ENCODE assay signal across 8 mouse cellular contexts in the genomic region with DNA sequence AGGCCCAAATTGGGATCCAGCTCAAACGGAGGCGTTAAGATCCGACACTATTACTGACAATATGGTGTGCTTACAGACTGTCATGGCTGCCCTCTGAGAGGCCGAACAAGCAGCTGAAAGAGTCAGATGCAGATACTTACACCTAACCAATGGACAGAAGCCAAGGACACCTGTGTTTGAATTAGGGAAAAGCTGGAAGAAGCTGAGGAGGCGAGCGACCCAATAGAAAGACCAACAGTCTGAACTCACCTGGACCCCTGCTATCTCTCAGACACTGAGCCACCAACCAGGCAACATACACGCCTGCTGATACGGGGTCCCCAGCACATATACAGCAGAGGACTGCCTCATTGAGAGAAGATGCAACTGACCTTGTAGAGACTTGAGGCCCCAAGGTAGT. TPM values are rescaled to one million over a fixed set of nuclear protein-coding genes. Genes with fewer than 3 reads are reported as not detected.
DNase-seq lines count a peak whose midpoint lies in the region; ATAC-seq lines count a peak whose summit lies in the region.

TSS of gene 5730480H06Rik (plus strand) at position 301 of the 400 bp plus-strand sequence.

- no peaks in the 10 kb centered on the region for H3K27me3 ChIP-seq in forebrain, embryonic 16.5 days (replicated peaks; ENCODE audit: control insufficient read depth, insufficient read depth, low read length)
- H3K27me3 ChIP-seq in limb, embryonic 13.5 days = no peaks in the 10 kb centered on the region

- no peak within 1 kb of the TSS for H3K4me2 ChIP-seq in forebrain, embryonic 16.5 days (ENCODE audit: low read length)
- H3K4me2 ChIP-seq in limb, embryonic 13.5 days (replicated peaks) = no peak within 1 kb of the TSS

- 93% methylated on average over 8 of the region's 8 CpGs for WGBS in forebrain, embryonic 16.5 days
- 89% methylated on average over 8 of the region's 8 CpGs for WGBS in limb, embryonic 13.5 days

- intact Hi-C loops in heart, postnatal 25 days (cut with DNase I) = no loop called here

- no peak within 1 kb of the TSS for H3K4me3 ChIP-seq in forebrain, embryonic 16.5 days (replicated peaks; ENCODE audit: low read length)
- no peak within 1 kb of the TSS for H3K4me3 ChIP-seq in limb, embryonic 13.5 days

- no peaks in the 10 kb centered on the region for H3K9me3 ChIP-seq in forebrain, embryonic 16.5 days (ENCODE audit: control insufficient read depth, low read length)
- no peaks in the 10 kb centered on the region for H3K9me3 ChIP-seq in limb, embryonic 13.5 days

- no peak for DNase-seq in heart, postnatal 4 days
- no peak for DNase-seq in heart, postnatal 25 days (ENCODE audit: low spot score)
- DNase-seq in adrenal gland, postnatal 10 days = no peak
- no peak for DNase-seq in spleen, adult 12 weeks (ENCODE audit: low spot score)
- DNase-seq in kidney, postnatal 14 days = no peak
- no peak for DNase-seq in frontal cortex, postnatal 10 days (ENCODE audit: low spot score in 2 of 2)

- no peaks in the 10 kb centered on the region for H3K36me3 ChIP-seq in forebrain, embryonic 16.5 days (ENCODE audit: control insufficient read depth, insufficient read depth)
- H3K36me3 ChIP-seq in limb, embryonic 13.5 days = no peaks in the 10 kb centered on the region

- no peak for ATAC-seq in forebrain, embryonic 16.5 days
- ATAC-seq in limb, embryonic 13.5 days (ENCODE audit: low FRiP score, low read depth) = no peak

- H3K4me1 ChIP-seq in forebrain, embryonic 16.5 days (replicated peaks; ENCODE audit: control insufficient read depth, insufficient read depth, low read length) = no peaks in the 10 kb centered on the region
- no peaks in the 10 kb centered on the region for H3K4me1 ChIP-seq in limb, embryonic 13.5 days

- no peak within 1 kb of the TSS for H3K27ac ChIP-seq in forebrain, embryonic 16.5 days (ENCODE audit: low read length)
- no peak within 1 kb of the TSS for H3K27ac ChIP-seq in limb, embryonic 13.5 days

- H3K9ac ChIP-seq in forebrain, embryonic 16.5 days (replicated peaks; ENCODE audit: low read depth, low read length) = no peak within 1 kb of the TSS
- no peak within 1 kb of the TSS for H3K9ac ChIP-seq in limb, embryonic 13.5 days

RNA-seq across cellular contexts. Expression of gene 5730480H06Rik, which starts in this region (rescaled TPM):
- total RNA-seq in heart, postnatal 4 days (2021) = 10 to 100 TPM; 10.9 to 12.6 TPM
- total RNA-seq in heart, postnatal 25 days (2021) = 1 to 10 TPM; 5.5 to 5.7 TPM
- 10 to 100 TPM; 17.0 to 21.4 TPM for total RNA-seq in adrenal gland, postnatal 10 days (2021)
- 15.7 and 20.3 TPM in 2 replicates for polyA plus RNA-seq in forebrain, embryonic 16.5 days (2015; fragmentation: Nextera tagmentation; extraction: Ambion mirVana)
- polyA plus RNA-seq in limb, embryonic 13.5 days (2015; fragmentation: Nextera tagmentation; extraction: Ambion mirVana) = 25.3 and 26.9 TPM in 2 replicates
